Mouse (Mus musculus) urinary bladder, adult 18-20 months (tissue): ENCODE results near the gene Ass1.
"Not testable (repeated sequence)": the region's sequence is repeated elsewhere in the genome, so short reads cannot be mapped to it uniquely, and the experiment has no call there.

Source experiments
- DNase-seq, 2 experiments: peaks; one replicate each; pipeline ENCODE4 v3.0.0; 2022; ENCODE audit warnings: low spot score in 2 of 2, mixed read lengths in 2 of 2

The Ass1 gene

DNA sequence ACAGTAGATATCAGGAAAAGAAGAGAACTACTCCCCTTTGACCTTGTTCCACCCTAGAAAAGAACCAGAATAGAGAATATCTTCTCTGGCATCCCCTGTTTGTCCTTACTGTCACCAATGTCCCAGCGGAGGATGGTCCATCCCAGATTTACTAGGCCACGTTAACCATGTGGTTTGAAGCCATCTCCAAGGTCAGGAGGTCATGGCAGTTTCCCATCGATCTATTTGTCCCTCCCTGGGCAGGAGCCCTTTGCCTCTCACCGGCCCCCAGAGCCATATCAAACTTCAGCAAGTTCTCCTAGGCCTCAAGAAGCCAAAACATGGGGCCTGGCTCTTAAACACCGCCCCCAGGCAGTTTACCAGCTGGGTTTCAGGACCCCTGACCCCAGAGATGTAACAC is 60.2 kb downstream of the Ass1 start:
- DNase-seq = no peak

DNA sequence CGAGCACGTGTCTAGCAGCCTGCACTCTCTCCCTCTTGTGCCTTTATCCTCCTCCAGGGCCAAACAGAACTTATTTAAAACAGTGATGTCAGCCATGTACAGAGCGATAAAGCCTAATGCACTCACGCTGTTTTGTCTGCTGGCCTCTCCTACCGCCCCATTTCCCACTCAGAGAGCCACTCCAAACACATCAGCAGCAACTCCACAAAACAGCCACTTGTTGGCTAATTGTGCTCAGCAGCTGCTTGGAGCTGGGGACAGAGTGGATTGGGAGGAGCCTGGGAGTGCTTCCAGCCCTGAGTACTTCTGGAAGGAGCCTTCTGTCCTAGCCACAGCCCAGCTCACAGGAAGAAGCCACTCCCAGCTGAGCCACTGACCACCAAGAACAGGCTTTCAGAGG is 67.0 kb downstream of the Ass1 start:
- peak in 1 of 2 experiments; percentile 41 for DNase-seq

DNA sequence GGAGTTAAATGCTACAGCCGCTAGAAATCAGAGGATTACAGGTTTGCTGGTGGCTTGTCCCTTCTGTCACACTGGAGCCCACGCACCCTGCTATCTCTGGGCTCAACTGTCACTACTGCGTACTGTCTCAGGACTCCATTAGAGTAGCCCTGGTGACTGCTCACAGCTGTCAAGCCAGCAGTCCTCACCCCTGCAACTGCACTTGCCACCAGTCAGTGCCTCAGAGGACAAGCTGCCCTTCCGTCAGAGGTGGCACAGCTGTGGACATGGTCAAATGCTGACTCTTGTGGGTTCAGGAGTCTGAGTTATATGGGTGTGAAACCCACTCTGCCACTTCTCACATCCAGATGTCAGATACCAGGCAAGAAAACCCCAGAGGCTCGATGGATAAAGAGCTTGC is 68.7 kb downstream of the Ass1 start:
- no peak for DNase-seq

DNA sequence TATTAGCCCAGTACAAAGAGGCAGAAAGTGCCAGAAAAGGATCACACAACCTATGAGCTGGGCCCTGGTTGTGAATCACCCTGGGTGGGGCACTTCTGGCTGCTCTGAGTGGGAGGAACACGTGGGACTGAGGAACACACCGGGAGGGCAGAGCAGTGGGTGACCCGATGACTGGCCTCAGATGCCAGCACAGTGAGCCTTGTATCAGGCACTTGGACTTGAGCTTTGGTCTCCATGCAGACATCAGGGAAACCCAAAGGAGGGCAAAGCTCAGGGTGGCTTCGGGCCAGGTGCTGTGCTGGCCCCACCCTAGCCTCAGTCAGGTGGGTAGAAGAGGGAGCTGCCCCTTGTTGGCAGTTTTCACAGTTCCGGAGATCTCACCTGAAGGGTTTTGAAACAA is 71.6 kb downstream of the Ass1 start:
- no peak for DNase-seq

DNA sequence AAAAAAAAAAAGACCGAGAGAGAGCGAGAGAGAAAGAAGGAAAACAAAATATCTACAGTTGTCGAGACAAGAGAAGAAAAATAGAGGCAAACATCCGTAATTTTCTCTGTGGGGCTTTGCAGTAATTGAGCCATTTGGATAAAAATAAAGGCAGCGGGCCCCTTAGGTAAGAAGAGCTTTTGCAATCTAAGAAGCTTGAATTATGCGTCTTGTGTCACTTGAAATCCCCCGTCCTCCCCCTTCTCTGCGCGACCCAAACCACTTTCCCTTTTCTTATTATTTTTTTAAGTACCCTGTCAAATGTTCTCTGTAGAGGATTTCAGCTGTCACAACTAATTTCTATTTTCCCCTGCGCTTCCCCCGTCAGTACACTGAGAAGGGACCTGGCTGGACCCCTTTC is 77.7 kb downstream of the Ass1 start:
- DNase-seq = no peak

DNA sequence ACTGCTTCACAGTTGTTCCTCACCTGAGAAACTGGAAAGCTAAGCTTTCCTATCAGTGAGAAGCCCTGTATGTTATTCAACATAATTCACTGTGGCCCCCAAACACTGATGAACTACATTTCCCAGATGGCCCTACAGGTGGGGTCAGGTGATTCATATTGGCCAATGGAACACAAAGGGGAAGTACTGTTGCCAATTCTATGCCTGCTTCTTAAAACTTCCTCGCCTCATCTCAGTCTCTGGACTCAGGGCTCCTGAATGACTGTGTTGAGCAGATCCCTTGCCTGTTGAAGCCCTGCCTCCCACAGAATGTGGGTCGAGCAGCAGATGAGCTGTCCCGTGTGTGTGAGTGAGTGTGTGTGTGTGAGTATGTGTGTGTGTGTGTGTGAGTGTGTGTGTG is 80.5 kb downstream of the Ass1 start:
- DNase-seq = no peak

DNA sequence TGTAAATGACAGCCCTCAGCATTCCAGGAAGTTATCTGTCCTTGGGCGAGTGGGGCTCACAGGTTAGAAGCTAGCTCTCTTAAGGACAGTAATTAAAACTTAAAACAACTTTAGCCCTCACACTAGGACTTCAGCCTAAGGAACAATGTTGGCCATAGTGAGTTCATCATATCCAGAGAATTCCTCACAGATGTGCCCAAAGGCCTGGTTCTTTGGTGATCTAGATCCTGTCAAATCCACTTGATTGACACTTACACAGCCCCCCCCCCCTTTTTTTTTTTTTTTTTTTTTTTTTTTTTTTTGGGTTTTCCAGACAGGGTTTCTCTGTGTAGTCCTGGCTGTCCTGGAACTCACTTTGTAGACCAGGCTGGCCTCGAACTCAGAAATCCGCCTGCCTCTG is 81.3 kb downstream of the Ass1 start:
- DNase-seq = not testable (repeated sequence)

DNA sequence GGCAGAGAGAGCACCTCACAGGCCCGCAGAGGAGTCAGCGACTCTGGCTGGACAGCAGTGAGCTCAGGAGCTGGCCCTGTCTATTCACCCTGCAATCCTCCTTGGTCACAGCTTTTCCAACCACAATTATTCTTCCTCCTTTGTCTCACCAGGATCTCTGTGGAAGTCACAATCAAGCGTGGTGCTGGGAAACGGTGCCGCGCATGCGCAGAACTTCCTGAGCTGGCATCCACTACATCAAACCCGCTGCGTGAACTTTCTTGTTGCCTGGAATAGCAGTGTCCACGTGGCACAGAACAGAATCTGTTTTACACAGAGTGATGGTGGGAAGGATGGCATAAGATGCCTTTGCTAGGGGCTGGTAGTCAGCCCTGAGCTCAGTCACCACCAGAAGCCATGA is 82.0 kb downstream of the Ass1 start:
- no peak for DNase-seq

DNA sequence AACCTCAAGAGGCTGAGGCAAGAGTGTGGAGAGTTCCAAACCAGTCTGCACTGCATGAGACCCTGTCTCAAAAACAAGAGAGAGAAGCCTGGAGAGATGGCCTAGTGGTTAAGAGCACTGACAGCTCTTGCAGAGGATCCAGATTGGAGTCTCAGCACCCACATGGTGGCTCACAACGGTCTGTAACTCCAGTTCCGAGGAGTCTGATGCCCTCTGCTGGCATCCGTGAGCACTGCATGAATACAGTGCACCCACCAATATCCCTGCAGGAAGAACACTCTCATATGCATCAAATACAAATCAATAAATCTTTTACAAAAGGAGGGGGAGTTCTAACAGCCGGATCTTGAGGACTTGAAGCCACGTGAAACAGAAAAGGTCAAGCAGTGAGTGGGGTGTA is 84.6 kb downstream of the Ass1 start:
- DNase-seq = no peak
